Mouse (Mus musculus) stomach, embryonic 16.5 days (tissue): Measurements from ENCODE around the gene Gabrg1. TPM values are rescaled to one million over a fixed set of nuclear protein-coding genes. Genes with fewer than 3 reads are reported as not detected.
A peak's percentile ranks its signal among the peaks of the same experiment; 100 is the strongest.

Experiments
- ATAC-seq: fragments of 200-750 bp; cut with Nextera tagmentation; 2 replicates; pipeline ENCODE4 v1.8.0; 2017; ENCODE audit warnings: moderate number of reproducible peaks, moderate TSS enrichment; ENCODE audit not compliant: insufficient read depth, low FRiP score
- H3K27ac ChIP-seq: fragments of 300-500 bp; sonication (generic); 2 replicates; pipeline ENCODE4 v1.5.1; 2014; ENCODE audit warnings: low read length
- H3K27me3 ChIP-seq: fragments of 300-500 bp; sonication (generic); 2 replicates; pipeline ENCODE4 v1.6.1; 2014; ENCODE audit warnings: low read length, control low read depth, mixed read lengths; ENCODE audit not compliant: control insufficient read depth, insufficient read depth
- H3K36me3 ChIP-seq: fragments of 300-500 bp; sonication (generic); 2 replicates; pipeline ENCODE4 v1.6.1; 2014; ENCODE audit warnings: low read length; ENCODE audit not compliant: control insufficient read depth, insufficient read depth
- H3K4me1 ChIP-seq: fragments of 300-500 bp; sonication (generic); 2 replicates; pipeline ENCODE4 v1.6.1; 2014; ENCODE audit warnings: low read length, control low read depth, mixed read lengths; ENCODE audit not compliant: control insufficient read depth, insufficient read depth
- H3K4me2 ChIP-seq: fragments of 300-500 bp; sonication (generic); 2 replicates; pipeline ENCODE4 v1.6.1; 2014; ENCODE audit warnings: low read depth, low read length, mixed read lengths
- H3K4me3 ChIP-seq: fragments of 300-500 bp; sonication (generic); replicated peaks from 2 replicates; pipeline ENCODE4 v1.5.1; 2014; ENCODE audit warnings: mild to moderate bottlenecking, low read length
- H3K9ac ChIP-seq: fragments of 300-500 bp; sonication (generic); 2 replicates; pipeline ENCODE4 v1.6.1; 2014; ENCODE audit warnings: low read length
- H3K9me3 ChIP-seq: fragments of 300-500 bp; sonication (generic); replicated peaks from 2 replicates; pipeline ENCODE4 v1.6.1; 2016; ENCODE audit warnings: low read length, control low read depth; ENCODE audit not compliant: control insufficient read depth
- WGBS: fragments of 180-500 bp; shearing (Covaris S2); extraction: QIAGEN DNeasy Blood & Tissue Kit; methylation state at CpG from one replicate; pipeline ENCODE4 v1.1.7; 2014; 5-methylcytosine and 5-hydroxymethylcytosine counted together
- polyA plus RNA-seq: library from polyadenylated mRNA; unstranded; fragments of >200 nt; fragmentation: Nextera tagmentation; extraction: Ambion mirVana; gene quantifications from 2 replicates; pipeline ENCODE4 v1.2.1, GENCODE M21; 2015

The Gabrg1 gene
- 0.12 and 0.14 TPM in 2 replicates for polyA plus RNA-seq

- H3K4me3 ChIP-seq: peak within 1 kb of the TSS; percentile 31
- no peak; the same call in 1 of the 2 replicates for ATAC-seq
- 4% methylated on average over 19 of the region's 19 CpGs for WGBS
Measured at GRCm38 (mm10) chr5:70842192-70843095, at the start of gene Gabrg1. Gene Gabrg1 (minus strand): TSS chr5:70842617.

GRCm38 (mm10) chr5:70884026-70884425 lies 41.6 kb upstream of the Gabrg1 start:
- Histone ChIP-seq H3K27ac (no peak overlapping the region), H3K36me3 (no peaks in the 10 kb centered on the region), H3K4me3 (no peak overlapping the region), H3K9ac (no peak overlapping the region), H3K4me2 (no peak overlapping the region), H3K4me1 (no peaks in the 10 kb centered on the region), H3K27me3 (no peaks in the 10 kb centered on the region), H3K9me3 (no peaks in the 10 kb centered on the region)
- 72% methylated on average over 3 of the region's 3 CpGs for WGBS
- no peak for ATAC-seq

More at GRCm38 (mm10) chr5:70842192-70843095, at the start of gene Gabrg1:
- H3K9ac ChIP-seq: no peak within 1 kb of the TSS
- no peaks in the 10 kb centered on the region for H3K27me3 ChIP-seq
- H3K36me3 ChIP-seq: no peaks in the 10 kb centered on the region
- no peaks in the 10 kb centered on the region for H3K9me3 ChIP-seq
- H3K4me1 ChIP-seq: no peaks in the 10 kb centered on the region
- peak within 1 kb of the TSS; percentile 52 for H3K4me2 ChIP-seq
- H3K27ac ChIP-seq: no peak within 1 kb of the TSS

DNA sequence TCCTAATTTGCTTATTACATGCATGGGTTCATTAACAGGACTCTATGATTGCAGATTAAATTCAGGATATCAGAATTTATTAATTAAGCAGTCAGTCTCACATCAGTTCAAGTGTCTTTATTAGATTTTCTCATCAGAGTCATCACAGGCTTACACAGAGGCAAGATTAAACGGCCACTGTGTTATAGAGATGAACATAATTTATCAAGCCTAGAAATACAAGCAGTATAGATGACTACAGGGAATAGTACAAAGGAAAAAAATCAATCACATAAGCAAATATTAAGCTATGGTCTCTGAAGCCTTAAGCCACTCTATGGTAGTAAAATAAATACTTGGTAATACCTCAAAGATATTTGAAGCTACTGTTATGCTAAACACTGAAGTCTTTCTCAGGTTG lies 27.7 kb upstream of the Gabrg1 start:
- Histone ChIP-seq H3K27ac (no peak overlapping the region), H3K4me3 (no peak overlapping the region), H3K9me3 (no peaks in the 10 kb centered on the region), H3K4me1 (no peaks in the 10 kb centered on the region), H3K4me2 (no peak overlapping the region), H3K36me3 (no peaks in the 10 kb centered on the region), H3K27me3 (no peaks in the 10 kb centered on the region), H3K9ac (no peak overlapping the region)
- ATAC-seq: no peak
- WGBS: 54% methylated on average over 1 of the region's 1 CpGs

DNA sequence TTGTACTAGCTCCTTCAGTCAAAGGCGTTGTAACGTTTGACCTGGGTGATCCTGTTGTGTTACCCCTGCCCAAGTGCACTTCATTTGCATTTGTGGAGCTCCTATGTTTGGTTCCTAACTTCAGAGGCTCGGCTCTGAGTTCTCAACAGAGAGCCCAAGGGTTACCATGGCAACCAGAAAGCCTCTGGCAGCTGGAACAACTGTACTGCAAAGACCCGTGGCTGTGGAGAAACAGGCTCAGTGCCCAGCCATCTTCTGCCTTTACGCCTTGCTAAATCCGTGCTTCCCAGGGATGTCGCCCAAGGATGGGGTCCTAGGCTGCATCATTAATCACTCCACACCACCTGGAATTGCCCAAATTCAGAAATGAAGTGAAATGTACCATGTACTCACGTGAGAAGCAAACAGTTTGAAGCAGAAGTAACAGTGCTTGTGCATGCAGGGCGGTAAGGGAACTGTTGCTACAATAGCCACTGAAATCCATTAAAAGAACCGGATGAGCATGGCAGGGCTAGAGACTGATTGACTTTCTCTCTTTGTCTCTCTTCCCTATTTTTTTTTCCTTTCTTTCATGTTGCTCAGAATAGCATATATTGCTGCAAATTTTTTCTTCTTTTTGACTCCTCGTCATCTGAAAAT lies 798 bp upstream of the Gabrg1 start:
- ATAC-seq: peak; percentile 75; the same call in 1 of the 2 replicates
- no peaks in the 10 kb centered on the region for H3K9me3 ChIP-seq
- H3K27me3 ChIP-seq: no peaks in the 10 kb centered on the region
- no peaks in the 10 kb centered on the region for H3K4me1 ChIP-seq
- peak overlapping the region; percentile 31 for H3K4me3 ChIP-seq
- H3K36me3 ChIP-seq: no peaks in the 10 kb centered on the region
- no peak overlapping the region for H3K9ac ChIP-seq
- 10% methylated on average over 11 of the region's 11 CpGs for WGBS
- peak overlapping the region; percentile 52 for H3K4me2 ChIP-seq
- no peak overlapping the region for H3K27ac ChIP-seq

DNA sequence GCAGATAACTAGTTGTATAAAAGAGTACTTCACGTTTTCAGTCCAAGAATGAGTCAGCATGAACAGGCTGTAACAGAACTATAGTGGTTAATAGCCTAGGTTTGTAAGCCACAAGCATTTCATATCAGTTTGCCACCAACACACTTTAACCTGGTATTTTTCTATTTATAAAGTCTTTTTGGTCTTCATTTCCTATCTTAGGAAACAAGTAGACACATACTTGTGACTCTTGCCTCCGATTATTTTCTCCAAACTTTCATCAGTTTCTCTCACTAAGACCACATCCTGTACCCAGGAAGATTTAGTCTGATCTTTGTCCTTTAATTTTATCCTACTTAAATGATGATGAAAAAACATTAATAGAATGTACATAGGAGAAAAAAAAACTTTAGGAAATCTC lies 23.7 kb downstream of the Gabrg1 start:
- 70% methylated on average over 2 of the region's 2 CpGs for WGBS
- no peak for ATAC-seq

GRCm38 (mm10) chr5:70736156-70736555 lies 106.3 kb downstream of the Gabrg1 start:
- Histone ChIP-seq H3K27me3 (no peaks in the 10 kb centered on the region), H3K4me2 (no peak overlapping the region), H3K9ac (no peak overlapping the region), H3K36me3 (no peaks in the 10 kb centered on the region), H3K27ac (no peak overlapping the region), H3K9me3 (no peaks in the 10 kb centered on the region), H3K4me3 (no peak overlapping the region), H3K4me1 (no peaks in the 10 kb centered on the region)
- 76% methylated on average over 2 of the region's 2 CpGs for WGBS
- no peak for ATAC-seq

More for the DNA sequence above, 23.7 kb downstream of the Gabrg1 start:
- H3K4me1 ChIP-seq: no peaks in the 10 kb centered on the region
- H3K36me3 ChIP-seq: no peaks in the 10 kb centered on the region
- H3K9me3 ChIP-seq: no peaks in the 10 kb centered on the region
- no peak overlapping the region for H3K4me3 ChIP-seq
- no peak overlapping the region for H3K9ac ChIP-seq
- no peak overlapping the region for H3K27ac ChIP-seq
- H3K4me2 ChIP-seq: no peak overlapping the region
- H3K27me3 ChIP-seq: no peaks in the 10 kb centered on the region

DNA sequence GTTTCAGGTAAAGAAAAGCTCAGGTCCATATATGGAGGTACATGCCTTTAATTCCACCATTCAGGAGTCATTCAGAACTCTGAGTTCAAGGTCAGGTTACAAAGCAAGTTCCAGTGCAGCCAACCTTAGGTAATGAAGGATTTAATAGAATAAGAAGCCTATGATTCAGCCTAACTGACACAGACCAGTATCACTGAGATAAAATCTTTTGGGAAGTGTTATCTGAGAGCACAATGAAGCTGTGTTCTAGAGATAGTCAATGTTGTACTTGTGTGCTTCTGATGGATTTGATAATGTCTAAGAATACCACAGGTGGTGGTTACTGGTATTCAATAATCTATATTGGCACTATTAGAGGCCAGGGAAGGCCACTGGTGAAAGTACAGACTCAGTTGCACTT lies 138.1 kb downstream of the Gabrg1 start:
- Histone ChIP-seq H3K4me1 (no peaks in the 10 kb centered on the region), H3K4me3 (no peak overlapping the region), H3K9ac (no peak overlapping the region), H3K4me2 (no peak overlapping the region), H3K9me3 (no peaks in the 10 kb centered on the region), H3K36me3 (no peaks in the 10 kb centered on the region), H3K27ac (no peak overlapping the region), H3K27me3 (no peaks in the 10 kb centered on the region)
- no peak for ATAC-seq
